Mouse (Mus musculus): ENCODE results near the gene Cfap97d2.
"Not testable (repeated sequence)": the region's sequence is repeated elsewhere in the genome, so short reads cannot be mapped to it uniquely, and the experiment has no call there.

Gene Cfap97d2

GRCm38 (mm10) chr8:13687941-13688340 lies 17.7 kb upstream of the Cfap97d2 start:
- DNase-seq = no peak

GRCm38 (mm10) chr8:13688461-13688860 lies 17.2 kb upstream of the Cfap97d2 start:
- DNase-seq = no peak

GRCm38 (mm10) chr8:13689331-13689730 lies 16.4 kb upstream of the Cfap97d2 start:
- DNase-seq = no peak

GRCm38 (mm10) chr8:13692302-13693066 lies 13.2 kb upstream of the Cfap97d2 start:
- DNase-seq = peak; percentile 84

- DNase-seq = no peak
Measured at GRCm38 (mm10) chr8:13694735-13695134, 11.0 kb upstream of the Cfap97d2 start.

GRCm38 (mm10) chr8:13695203-13695867 lies 10.4 kb upstream of the Cfap97d2 start:
- no peak for DNase-seq

GRCm38 (mm10) chr8:13696157-13696556 lies 9.5 kb upstream of the Cfap97d2 start:
- no peak for DNase-seq

- DNase-seq = no peak
Measured at GRCm38 (mm10) chr8:13697196-13697595, 8.5 kb upstream of the Cfap97d2 start.

- peak; percentile 79 for DNase-seq
Measured at GRCm38 (mm10) chr8:13697681-13698080, 8.0 kb upstream of the Cfap97d2 start.

- no peak for DNase-seq
Measured at GRCm38 (mm10) chr8:13698281-13698680, 7.4 kb upstream of the Cfap97d2 start.

GRCm38 (mm10) chr8:13699323-13699949 lies 6.3 kb upstream of the Cfap97d2 start:
- DNase-seq = no peak

GRCm38 (mm10) chr8:13702755-13703154 lies 2.9 kb upstream of the Cfap97d2 start:
- DNase-seq = no peak

GRCm38 (mm10) chr8:13703756-13704155 lies 1.9 kb upstream of the Cfap97d2 start:
- no peak for DNase-seq

GRCm38 (mm10) chr8:13704301-13704700 lies 1.4 kb upstream of the Cfap97d2 start:
- no peak for DNase-seq

GRCm38 (mm10) chr8:13706918-13707317 lies 1.2 kb downstream of the Cfap97d2 start:
- no peak for DNase-seq

GRCm38 (mm10) chr8:13708514-13708913 lies 2.8 kb downstream of the Cfap97d2 start:
- no peak for DNase-seq

- no peak for DNase-seq
Measured at GRCm38 (mm10) chr8:13718980-13719379, 13.3 kb downstream of the Cfap97d2 start.

- DNase-seq = peak; percentile 58
Measured at GRCm38 (mm10) chr8:13725722-13726121, 20.0 kb downstream of the Cfap97d2 start.

GRCm38 (mm10) chr8:13727469-13728094 lies 21.9 kb downstream of the Cfap97d2 start:
- DNase-seq = no peak

- DNase-seq = no peak
Measured at GRCm38 (mm10) chr8:13740323-13740770, 34.7 kb downstream of the Cfap97d2 start.

- no peak for DNase-seq
Measured at GRCm38 (mm10) chr8:13740817-13741613, 35.3 kb downstream of the Cfap97d2 start.

GRCm38 (mm10) chr8:13746212-13746611 lies 40.5 kb downstream of the Cfap97d2 start:
- not testable (repeated sequence) for DNase-seq

Data from cerebellum, adult 8-10 months (tissue).